Mouse (Mus musculus) cerebellum, adult 2 months (tissue): Measurements from ENCODE around the gene Ptpn13. TPM values are rescaled to one million over a fixed set of nuclear protein-coding genes. Genes with fewer than 3 reads are reported as not detected.

ENCODE experiments used
- DNase-seq, 2 experiments: peaks; one replicate each; pipeline ENCODE4 v3.0.0; 2021
- H3K27ac ChIP-seq: fragments of 200-500 bp; 2 replicates; pipeline ENCODE4 v1.5.1; 2012; ENCODE audit warnings: low read length, control low read depth, inconsistent platforms; ENCODE audit not compliant: insufficient read depth
- H3K27me3 ChIP-seq: fragments of 200-500 bp; 2 replicates; pipeline ENCODE4 v1.6.1; 2012; ENCODE audit warnings: inconsistent platforms, mild to moderate bottlenecking, low read length, moderate library complexity; ENCODE audit not compliant: control insufficient read depth, insufficient read depth
- H3K4me1 ChIP-seq: fragments of 200-500 bp; 2 replicates; pipeline ENCODE4 v1.6.1; 2011; ENCODE audit warnings: low read length; ENCODE audit not compliant: control insufficient read depth, insufficient read depth
- H3K4me3 ChIP-seq: fragments of 200-500 bp; replicated peaks from 2 replicates; pipeline ENCODE3; 2011; ENCODE audit warnings: mild to moderate bottlenecking, low read depth, low read length, control low read depth; ENCODE audit not compliant: insufficient read depth
- CTCF ChIP-seq: fragments of 200-500 bp; IDR thresholded peaks from 2 replicates; pipeline ENCODE4 v1.5.1; 2011; ENCODE audit warnings: low read depth, mild to moderate bottlenecking, control low read depth, low read length, moderate library complexity, borderline replicate concordance; ENCODE audit not compliant: insufficient read depth
- POLR2A ChIP-seq: fragments of 200-500 bp; IDR thresholded peaks from 2 replicates; pipeline ENCODE4 v1.6.1; 2011; ENCODE audit warnings: low read length, control low read depth, borderline replicate concordance; ENCODE audit not compliant: insufficient read depth
- WGBS: fragments of 180-500 bp; shearing (Covaris S2); methylation state at CpG from one replicate; pipeline ENCODE4 v1.1.7; 2018; 5-methylcytosine and 5-hydroxymethylcytosine counted together
- polyA plus RNA-seq: library from polyadenylated mRNA; depleted of rRNA; stranded (reverse); fragments of >200 nt; gene quantifications from 2 replicates; pipeline ENCODE4 v1.2.3, GENCODE M21; 2012

Ptpn13 gene
- polyA plus RNA-seq, 1 experiment: 6.1 TPM

DNA sequence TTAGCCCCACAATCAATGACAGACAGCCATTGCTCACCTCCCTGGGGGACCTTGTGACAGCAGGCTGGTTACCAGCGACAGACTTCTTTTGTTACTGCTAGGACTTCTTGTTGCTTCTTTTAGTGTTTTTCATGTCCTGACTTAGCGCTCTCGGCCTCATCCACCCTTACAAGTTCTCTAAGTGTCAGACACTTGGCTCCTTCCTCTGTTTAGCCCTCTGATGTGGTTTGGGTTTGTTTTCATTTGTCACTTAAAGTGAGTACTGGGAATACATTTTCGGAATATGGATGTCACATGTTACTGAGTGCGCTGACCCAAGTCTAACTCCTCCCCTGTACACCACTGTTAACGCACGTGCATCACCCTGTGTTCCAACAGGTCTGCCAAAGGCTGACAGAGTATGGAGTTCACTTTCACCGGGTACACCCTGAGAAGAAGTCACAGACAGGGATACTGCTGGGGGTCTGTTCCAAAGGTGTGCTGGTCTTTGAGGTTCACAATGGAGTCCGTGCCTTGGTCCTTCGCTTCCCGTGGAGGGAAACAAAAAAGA, 107.9 kb downstream of the Ptpn13 start:
- DNase-seq: no peak
- 44% methylated on average over 11 of the region's 11 CpGs for WGBS
- H3K27ac ChIP-seq: no peak overlapping the region
- TF ChIP-seq POLR2A (no peak), CTCF (no peak)
- no peaks in the 10 kb centered on the region for H3K4me1 ChIP-seq
- no peak overlapping the region for H3K4me3 ChIP-seq
- no peaks in the 10 kb centered on the region for H3K27me3 ChIP-seq

DNA sequence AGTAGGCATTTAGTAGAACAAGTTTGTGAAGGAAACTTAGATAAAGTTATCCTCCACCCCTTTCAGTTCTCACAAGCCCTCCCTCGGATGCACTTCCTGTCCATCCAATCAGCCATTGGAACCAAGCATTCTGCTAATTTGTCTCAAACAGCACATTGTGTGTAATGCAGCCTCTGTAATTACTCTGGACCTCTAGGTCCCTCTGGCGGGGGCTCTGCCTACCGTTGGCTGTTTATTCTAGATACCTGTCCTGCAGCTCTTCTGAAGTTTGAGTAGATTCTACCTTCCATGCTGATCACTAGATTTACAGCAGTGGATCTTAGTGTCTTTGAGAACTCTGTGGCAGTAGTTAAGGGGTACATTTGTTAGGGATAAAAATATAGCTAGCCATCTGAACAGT, 109.5 kb downstream of the Ptpn13 start:
- Histone ChIP-seq H3K27ac (no peak overlapping the region), H3K4me3 (no peak overlapping the region), H3K4me1 (no peaks in the 10 kb centered on the region), H3K27me3 (no peaks in the 10 kb centered on the region)
- TF ChIP-seq POLR2A (no peak), CTCF (no peak)
- no peak for DNase-seq
- 75% methylated on average over 3 of the region's 3 CpGs for WGBS

DNA sequence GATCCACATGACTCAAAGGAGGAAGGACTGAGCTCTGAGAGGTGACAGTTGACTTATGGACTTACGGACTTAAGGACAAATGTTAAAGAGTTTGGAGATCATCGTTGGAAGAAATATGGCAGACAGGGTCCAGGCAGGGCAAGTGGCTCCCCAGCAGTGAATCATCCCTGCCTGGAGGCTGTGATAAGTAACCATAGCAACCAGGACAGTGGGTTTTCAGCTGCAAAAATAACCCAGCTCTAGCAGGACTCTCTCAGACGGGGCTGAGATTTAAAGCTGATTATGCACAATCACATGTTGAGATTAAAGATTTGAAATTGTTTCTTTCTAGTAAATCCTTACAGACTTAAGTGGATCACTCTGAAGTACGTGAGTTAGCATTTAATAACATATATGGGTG, 112.4 kb downstream of the Ptpn13 start:
- no peak for DNase-seq
- H3K4me3 ChIP-seq: no peak overlapping the region
- H3K27me3 ChIP-seq: no peaks in the 10 kb centered on the region
- TF ChIP-seq POLR2A: no peak
- TF ChIP-seq CTCF: no peak
- H3K4me1 ChIP-seq: no peaks in the 10 kb centered on the region
- 61% methylated on average over 4 of the region's 4 CpGs for WGBS
- H3K27ac ChIP-seq: no peak overlapping the region

DNA sequence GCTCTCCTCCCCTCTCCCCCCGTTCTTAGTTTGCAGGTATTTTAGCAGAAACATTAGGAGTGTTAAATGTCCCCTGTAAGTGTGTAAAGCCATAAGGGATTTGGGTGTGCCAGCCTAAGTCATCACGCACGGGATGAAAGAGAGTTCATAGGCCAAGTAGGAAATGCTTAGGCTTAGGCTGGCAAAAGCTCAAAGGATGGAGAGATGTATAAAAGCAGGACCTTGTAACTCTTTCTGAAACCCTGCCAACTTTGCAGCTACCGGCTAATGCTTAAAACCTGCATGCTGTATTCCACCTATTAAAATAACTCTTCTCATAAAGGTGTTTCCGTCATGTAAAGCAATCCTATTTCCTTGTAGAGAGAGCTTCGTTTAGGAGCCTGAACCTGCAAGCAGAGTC, 115.6 kb downstream of the Ptpn13 start:
- TF ChIP-seq POLR2A (no peak), CTCF (no peak)
- WGBS: 56% methylated on average over 6 of the region's 6 CpGs
- no peak overlapping the region for H3K27ac ChIP-seq
- no peak for DNase-seq
- no peaks in the 10 kb centered on the region for H3K4me1 ChIP-seq
- no peak overlapping the region for H3K4me3 ChIP-seq
- no peaks in the 10 kb centered on the region for H3K27me3 ChIP-seq

DNA sequence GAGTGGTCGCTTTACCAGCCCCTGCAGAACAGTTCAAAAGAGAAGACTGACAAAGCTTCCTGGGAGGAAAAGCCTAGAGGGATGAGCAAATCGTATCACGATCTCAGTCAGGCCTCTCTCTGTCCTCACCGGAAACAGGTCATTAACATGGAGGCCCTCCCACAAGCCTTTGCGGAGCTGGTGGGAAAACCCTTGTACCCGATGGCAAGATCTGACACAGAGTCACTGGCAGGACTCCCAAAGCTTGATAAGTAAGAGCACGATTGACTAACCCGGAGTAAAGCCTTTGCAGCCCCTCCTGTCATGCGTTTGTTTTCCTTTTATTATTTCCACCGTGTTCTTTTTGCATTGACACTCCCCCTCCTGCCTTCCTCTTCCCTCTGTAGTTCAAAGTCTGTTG, 116.1 kb downstream of the Ptpn13 start:
- peak in 1 of 2 experiments; percentile 14 for DNase-seq
- no peak overlapping the region for H3K27ac ChIP-seq
- WGBS: 14% methylated on average over 10 of the region's 10 CpGs

GRCm38 (mm10) chr5:103541542-103541941, 116.5 kb downstream of the Ptpn13 start:
- WGBS: 21% methylated on average over 11 of the region's 11 CpGs
- no peak overlapping the region for H3K4me3 ChIP-seq
- H3K27ac ChIP-seq: no peak overlapping the region
- H3K4me1 ChIP-seq: no peaks in the 10 kb centered on the region
- H3K27me3 ChIP-seq: no peaks in the 10 kb centered on the region
- peak in 1 of 2 experiments; percentile 9 for DNase-seq
- no peak for TF ChIP-seq CTCF
- no peak for TF ChIP-seq POLR2A

More for the DNA sequence above, 116.1 kb downstream of the Ptpn13 start:
- H3K4me3 ChIP-seq: peak overlapping the region; percentile 16
- H3K4me1 ChIP-seq: no peaks in the 10 kb centered on the region
- no peaks in the 10 kb centered on the region for H3K27me3 ChIP-seq
- no peak for TF ChIP-seq POLR2A
- TF ChIP-seq CTCF: no peak

GRCm38 (mm10) chr5:103545381-103546000, 120.5 kb downstream of the Ptpn13 start:
- 29% methylated on average over 20 of the region's 20 CpGs for WGBS
- Histone ChIP-seq H3K4me1 (no peaks in the 10 kb centered on the region), H3K4me3 (no peak overlapping the region), H3K27ac (no peak overlapping the region), H3K27me3 (no peaks in the 10 kb centered on the region)
- DNase-seq: no peak
- no peak for TF ChIP-seq POLR2A
- TF ChIP-seq CTCF: no peak

GRCm38 (mm10) chr5:103554769-103555168, 129.8 kb downstream of the Ptpn13 start:
- peak in 1 of 2 experiments; percentile 7 for DNase-seq
- Histone ChIP-seq H3K4me1 (no peaks in the 10 kb centered on the region), H3K27ac (no peak overlapping the region), H3K4me3 (no peak overlapping the region), H3K27me3 (no peaks in the 10 kb centered on the region)
- TF ChIP-seq POLR2A: no peak
- TF ChIP-seq CTCF: no peak
- 29% methylated on average over 16 of the region's 16 CpGs for WGBS
